Mouse (Mus musculus) olfactory bulb, adult 2 months (tissue): ENCODE results near the gene Myo9b.
"Not testable (repeated sequence)": the region's sequence is repeated elsewhere in the genome, so short reads cannot be mapped to it uniquely, and the experiment has no call there.

Experiments
- CTCF ChIP-seq: fragments of 200-500 bp; IDR thresholded peaks from 2 replicates; pipeline ENCODE4 v1.5.1; 2012; ENCODE audit warnings: low read depth, mild to moderate bottlenecking, low read length, moderate library complexity; ENCODE audit not compliant: insufficient read depth
- POLR2A ChIP-seq: fragments of 200-500 bp; IDR thresholded peaks from 2 replicates; pipeline ENCODE4 v1.6.1; 2012; ENCODE audit warnings: mild to moderate bottlenecking, low read depth, low read length, moderate library complexity; ENCODE audit not compliant: insufficient read depth

GRCm38 (mm10) chr8:71318610-71319009, 46.1 kb downstream of the Myo9b start:
- TF ChIP-seq POLR2A, CTCF: not testable (repeated sequence)
